Mouse (Mus musculus): ENCODE measurements around the gene Washc2.
"Not testable (repeated sequence)": the region's sequence is repeated elsewhere in the genome, so short reads cannot be mapped to it uniquely, and the experiment has no call there.

Gene Washc2

DNA sequence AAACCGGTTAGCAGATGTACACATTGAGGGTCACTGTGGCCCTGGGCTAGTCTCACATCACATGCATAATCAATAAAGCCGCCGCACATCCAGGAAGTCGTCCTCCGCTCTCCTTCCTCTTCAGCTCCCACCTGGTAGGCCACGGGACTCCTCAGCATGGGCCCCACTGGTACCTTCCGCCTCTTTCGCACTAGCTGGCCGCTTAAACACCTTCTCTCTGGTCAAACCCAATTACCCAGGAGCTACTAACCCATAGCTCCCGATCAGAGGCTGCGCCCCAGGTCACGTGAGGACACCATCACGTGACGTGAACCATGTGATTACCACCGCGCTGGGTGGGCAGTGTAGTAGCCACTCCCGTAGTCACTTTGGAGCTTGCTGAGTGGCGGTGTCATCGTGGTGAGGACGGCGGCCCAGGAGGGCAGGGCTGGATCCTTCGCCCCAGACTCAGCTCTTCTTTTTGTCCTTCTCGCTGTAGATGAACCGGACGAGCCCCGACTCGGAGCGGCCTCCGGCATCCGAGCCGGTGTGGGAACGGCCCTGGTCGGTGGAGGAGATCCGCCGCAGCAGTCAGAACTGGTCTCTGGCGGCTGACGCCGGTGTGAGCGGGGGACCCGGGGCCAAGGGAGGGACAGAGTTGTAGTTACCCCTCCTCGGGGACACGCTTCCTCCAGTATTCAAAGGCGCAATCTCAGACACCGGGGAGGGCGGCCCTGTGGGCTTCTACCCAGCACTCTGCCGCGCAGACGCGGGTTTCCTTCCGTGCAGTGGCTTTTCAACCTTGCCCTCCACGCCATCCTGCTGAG is at the start of gene Washc2:
TSS of gene Washc2 (plus strand) at position 310 of the 806 bp plus-strand sequence.
- peak; percentile 97 for DNase-seq

GRCm38 (mm10) chr6:116166383-116166782 is 41.5 kb upstream of the Washc2 start:
- no peak for DNase-seq

- DNase-seq, result not testable (repeated sequence)
Observed at GRCm38 (mm10) chr6:116173511-116174099, 34.2 kb upstream of the Washc2 start.

DNA sequence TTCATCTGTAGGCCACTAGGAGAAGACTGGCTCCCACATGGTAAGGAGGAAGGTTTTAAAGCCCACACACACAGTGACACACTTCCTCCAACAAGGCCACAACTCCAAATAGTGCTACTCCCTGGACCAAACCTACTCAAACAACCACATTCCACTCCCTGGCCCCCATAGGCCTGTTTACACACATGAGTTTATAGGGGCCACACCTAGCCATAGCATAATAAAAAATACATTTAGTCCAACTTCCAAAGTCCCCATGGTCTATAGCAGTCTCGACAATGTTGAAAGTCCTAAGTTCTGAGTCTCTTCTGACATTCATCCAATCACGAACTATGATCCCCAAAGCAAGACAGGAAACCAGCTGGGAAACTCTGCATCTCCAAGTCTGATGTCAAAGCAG is 29.5 kb upstream of the Washc2 start:
- no peak for DNase-seq

- DNase-seq, result no peak
Observed at GRCm38 (mm10) chr6:116180731-116181130, 27.1 kb upstream of the Washc2 start.

DNA sequence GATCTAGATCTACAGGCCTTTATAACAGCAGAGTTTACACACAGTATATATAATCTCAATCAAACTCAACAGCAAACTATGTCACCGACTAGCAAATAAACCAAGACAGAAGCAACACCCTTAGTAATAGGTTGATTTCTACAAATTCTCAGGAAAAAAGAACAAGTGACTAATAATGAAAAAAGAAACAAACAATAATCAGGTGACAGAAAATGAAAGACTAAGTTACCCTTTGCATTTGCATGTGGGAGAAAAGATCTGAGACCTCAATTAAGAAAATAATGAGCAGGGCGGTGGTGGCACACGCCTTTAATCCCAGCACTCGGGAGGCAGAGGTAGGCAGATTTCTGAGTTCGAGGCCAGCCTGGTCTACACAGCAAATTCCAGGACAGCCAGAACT is 24.3 kb upstream of the Washc2 start:
- DNase-seq, result no peak

GRCm38 (mm10) chr6:116186485-116186884 is 21.4 kb upstream of the Washc2 start:
- DNase-seq, result no peak

GRCm38 (mm10) chr6:116189417-116189816 is 18.4 kb upstream of the Washc2 start:
- DNase-seq, result no peak

GRCm38 (mm10) chr6:116192809-116193311 is 15.0 kb upstream of the Washc2 start:
- no peak for DNase-seq

DNA sequence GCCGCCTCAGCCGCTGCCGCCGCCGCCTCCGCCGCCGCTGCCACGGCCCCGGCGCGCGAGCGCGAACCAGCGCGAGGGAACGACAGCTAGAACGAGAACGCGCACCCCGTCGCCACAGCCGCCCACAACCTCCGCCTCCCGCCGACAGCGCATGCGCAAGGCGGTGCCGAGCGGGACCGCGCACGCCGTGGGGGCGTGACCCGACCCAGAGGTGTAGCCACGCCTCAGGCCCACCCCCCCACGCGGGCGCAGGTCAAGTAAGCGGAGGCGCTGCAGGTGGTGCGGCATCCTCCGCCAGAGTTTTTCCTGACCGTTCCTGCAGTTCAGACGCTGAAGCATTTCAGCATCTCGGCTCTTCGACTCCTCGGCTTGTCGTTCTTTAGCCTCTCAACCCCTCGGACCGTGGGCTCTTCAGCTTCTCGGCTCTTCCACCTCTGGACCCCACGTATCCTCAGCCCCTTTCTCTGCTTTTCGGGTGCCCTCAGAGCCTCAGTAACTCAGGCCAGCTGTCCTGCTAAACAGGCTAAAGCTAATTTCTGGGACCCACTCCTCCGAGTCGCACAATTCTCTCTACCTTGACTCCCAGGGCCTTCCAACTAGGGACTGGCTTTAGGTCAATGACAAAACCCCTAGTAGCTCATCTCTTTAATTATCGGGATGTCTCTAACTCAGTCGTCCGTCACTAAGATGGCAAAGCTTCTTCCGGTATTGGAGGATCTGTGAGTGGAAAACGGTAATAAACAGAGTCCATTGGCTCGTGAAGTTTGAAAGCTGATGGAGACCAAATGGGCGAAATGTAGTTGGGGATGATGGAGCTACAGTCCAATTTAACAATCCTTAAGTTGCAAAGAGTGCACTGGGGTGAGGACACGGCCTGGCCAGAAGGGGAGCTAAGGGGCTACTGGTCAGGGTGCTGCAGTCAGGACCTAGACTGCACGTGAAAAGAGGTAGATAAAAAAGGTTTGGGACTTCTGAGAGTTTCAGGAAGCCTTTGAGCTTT is 14.1 kb upstream of the Washc2 start, which contains the start of gene Tmcc1:
TSS of gene Tmcc1 (minus strand) at position 93 of the 1,000 bp plus-strand sequence.
- peak; percentile 99 for DNase-seq

DNA sequence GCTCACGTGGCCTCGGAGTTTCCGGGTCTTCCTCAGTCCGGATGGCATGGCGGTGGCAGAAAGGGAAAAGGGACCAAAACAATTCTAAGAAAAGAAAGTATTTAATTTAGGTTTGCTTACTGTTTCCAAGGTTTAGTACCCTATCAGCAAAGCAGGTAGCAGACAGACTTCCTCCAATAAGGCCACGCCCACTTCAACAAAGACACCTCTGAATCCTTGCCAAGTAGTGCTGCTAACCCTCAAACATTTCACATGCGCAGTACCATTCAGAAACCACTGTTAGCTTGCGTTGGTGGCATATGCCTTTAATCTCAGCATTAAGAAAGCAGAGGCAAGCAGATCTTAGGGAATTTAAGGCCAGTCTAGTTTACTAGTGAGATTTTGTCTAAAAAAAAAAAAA is 12.0 kb upstream of the Washc2 start:
- no peak for DNase-seq

DNA sequence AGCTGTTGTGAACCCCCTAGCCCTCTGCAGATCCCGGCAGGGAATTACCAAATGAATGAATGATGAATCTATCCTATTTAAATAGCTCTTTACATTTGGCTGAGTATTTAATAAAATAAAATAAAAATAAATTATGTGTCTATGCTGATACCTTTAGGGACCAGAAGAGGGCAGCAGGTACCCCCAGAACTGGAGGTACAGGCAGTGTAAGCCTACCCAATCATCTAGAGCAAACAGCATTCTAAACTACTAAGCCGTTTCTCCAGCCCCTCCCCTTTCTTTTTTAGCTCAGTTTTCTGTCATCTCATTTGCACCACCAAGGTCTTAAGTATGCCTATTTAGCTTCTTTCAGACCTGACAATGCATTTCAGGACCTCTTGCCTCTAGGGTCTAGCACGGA is 9.7 kb upstream of the Washc2 start:
- no peak for DNase-seq

DNA sequence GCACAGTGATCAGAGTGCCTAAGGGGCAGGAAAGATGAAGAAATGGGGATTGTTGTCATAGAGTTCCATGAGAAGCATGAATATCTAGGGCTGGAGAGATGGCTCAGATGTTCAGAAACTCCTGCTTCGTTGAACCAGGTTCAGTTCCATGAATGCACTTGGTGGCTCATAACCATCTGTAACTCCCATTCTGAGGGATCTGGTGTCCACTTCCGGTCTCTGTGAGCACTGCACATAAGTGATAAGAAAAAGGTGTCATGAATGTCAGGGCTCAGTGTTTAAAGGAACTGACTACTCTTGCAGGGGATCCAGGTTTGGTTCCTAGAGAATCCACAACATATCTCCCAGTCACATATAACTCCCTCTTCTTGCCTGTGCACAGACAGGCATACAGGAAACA is 8.2 kb upstream of the Washc2 start:
- no peak for DNase-seq

GRCm38 (mm10) chr6:116227767-116228166 is 19.9 kb downstream of the Washc2 start:
- peak; percentile 10 for DNase-seq

DNA sequence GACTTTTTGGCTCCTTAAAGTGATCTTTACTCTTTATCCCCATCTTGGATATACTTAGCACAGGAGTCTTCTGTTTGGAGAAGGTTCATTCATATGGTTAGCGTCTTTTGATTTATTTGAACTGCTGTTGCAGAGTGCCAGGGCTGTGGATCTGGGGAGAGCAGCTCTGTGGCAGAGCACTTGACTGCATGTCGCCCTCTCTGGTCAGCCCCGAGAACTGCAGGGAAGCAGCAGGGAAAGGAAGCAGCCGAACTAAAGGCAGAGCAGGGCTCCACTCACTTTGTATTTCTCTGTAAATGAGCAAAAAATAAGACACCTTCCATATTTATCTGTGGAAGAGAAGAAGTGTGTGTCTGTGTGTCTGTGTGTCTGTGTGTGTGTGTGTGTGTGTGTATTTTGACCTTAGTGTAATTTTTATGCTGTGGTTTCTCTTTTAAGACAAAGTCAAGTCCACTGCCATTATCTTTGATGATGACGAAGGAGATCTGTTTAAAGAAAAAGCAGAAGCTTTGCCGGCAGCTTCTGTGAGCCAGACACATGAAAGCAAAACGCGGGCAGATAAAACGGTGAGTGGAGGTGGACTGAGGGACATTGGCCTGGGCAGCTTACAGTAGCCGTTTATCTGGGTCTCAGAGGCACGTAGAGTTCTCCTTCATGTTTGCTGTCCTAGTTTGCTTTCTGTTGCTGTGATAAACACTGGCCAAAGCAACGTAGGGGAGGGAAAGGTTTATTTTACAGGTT is 21.1 kb downstream of the Washc2 start:
- DNase-seq, result peak; percentile 69

DNA sequence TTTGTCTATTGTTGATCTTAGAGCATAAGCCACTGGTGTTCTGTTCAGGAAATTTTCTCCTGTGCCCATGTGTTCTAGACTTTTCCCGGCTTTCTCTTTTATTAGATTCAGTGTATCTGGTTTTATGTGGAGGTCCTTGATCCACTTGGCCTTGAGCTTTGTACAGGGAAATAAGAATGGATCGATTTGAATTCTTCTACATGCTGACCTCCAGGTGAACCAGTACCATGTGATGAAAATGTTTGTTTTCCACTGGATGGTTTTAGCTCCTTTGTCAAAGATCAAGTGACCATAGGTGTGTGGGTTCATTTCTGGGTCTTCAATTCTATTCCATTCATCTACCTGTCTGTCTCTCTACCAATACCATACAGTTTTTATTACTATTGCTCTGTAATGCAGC is 27.0 kb downstream of the Washc2 start:
- not testable (repeated sequence) for DNase-seq

DNA sequence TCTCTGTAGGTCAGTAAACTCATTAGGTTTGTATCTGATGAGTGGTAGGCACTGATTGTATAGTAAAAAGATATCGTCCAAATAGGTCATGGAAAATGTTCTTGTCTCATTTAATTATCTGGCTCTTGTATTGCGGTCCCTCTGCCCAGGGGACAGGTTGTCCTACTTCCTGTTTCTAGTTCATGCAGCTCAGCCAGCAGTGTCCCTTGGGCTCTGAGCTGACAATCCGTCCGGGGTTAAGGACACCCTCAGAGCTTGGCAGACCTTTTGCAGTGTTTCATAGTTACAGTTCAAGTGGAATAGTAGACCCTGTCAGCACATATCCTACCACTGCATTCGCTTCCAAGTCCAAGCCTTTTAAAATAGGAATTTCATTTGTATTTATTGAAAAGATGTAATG is 27.5 kb downstream of the Washc2 start:
- DNase-seq, result no peak

- no peak for DNase-seq
Observed at GRCm38 (mm10) chr6:116238083-116238482, 30.2 kb downstream of the Washc2 start.

DNA sequence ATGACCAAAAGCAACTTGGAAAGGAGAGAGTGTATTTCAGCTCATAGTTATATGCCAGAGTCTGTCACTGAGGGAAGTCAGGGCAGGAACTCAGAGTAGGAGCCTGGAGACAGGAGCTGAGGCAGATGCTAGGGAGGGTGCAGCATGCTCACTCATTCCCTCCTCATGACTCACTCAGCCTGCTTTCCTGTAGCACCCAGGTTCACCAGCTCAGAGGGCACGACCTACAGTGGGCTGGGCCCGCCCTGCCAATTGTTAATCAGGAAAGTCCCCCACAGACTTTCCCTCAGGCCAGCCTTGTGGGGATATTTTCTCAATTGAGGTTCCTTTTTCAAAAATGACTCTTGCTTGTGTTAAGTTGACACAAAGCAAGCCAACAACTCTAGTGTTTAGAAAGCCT is 32.5 kb downstream of the Washc2 start:
- no peak for DNase-seq

DNA sequence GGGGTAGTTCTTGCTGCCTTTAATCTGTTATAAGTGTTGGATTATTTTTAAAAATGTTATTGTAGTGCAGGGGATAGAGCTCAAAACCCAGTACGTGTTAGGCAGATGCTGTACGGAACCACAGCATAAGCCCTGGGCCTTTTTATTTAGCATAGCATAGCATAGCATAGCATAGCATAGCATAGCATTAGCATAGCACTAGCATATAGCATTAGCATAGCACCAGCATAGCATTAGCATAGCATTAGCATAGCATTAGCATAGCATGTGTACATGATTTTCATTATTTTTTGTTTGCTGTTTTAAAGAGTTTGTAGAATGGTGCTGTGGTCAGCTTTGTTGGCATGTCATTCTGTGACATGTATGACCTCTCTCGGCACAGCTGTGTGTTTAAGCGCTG is 51.8 kb downstream of the Washc2 start:
- DNase-seq, result no peak

DNA sequence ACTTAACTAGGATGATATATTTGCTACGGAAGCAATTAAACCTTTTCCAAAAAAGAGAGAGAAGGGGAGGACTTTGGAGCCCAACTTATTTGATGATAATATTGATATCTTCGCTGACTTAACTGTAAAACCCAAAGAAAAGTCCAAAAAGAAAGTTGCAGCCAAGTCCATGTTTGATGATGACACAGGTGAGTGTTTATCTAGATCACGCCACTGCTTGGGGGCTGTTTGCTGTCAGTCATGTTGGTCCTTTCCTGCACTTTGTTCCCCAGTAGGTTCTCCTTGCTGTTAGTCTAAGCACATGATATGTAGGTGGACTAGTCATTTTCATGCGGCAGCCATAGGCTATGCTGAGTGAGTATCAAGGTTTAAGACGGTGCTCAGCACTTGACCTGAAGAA is 52.6 kb downstream of the Washc2 start:
- DNase-seq, result no peak

DNA sequence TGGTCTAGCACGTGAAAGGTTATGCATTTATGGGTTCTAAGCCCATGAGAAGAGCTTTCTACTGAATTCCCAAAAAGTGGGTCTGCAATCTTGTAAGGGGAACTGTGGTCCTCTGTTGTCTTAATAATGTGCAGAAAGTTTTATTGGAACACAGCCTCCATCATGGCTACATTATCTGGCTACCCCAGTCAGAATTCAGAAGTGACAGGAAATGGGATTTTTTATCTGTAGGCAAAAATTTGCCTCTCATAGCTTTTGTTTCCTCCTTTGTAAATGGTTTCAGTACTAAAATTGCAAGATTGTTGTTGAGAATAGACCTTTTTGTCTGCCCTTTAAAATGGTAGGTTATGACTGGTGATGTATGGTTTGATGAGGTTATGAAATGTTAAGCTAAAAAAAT is 55.0 kb downstream of the Washc2 start:
- DNase-seq, result no peak
